ENCODE assay signal across 17 mouse cellular contexts in genomic region chr4:135513865-135514264, GRCm38 (mm10). TPM values are rescaled to one million over a fixed set of nuclear protein-coding genes. Genes with fewer than 3 reads are reported as not detected.
"Had no signal": no experiment of that assay in that cellular context is flagged by ENCODE, and none has a peak within 500 bp of the region (broad histone marks: within the 10 kb centered on the region; RNA-seq: fewer than 3 reads in every experiment).

No protein-coding gene starts in this region.

- H3K4me3 ChIP-seq: layer of hippocampus, adult 2 months; limb, embryonic 13.5 days; liver, embryonic 12.5 days; midbrain, embryonic 10.5 days; myocyte; neural tube, embryonic 12.5 days; stomach, embryonic 15.5 days had no signal

- DNase-seq: left cerebral cortex, postnatal 4 days; lung, embryonic 14.5 days; lung, postnatal 10 days; lung, postnatal 4 days; midbrain, embryonic 14.5 days; right cerebral cortex, postnatal 4 days; thymus, postnatal 4 days had no signal

- H3K9me3 ChIP-seq: limb, embryonic 13.5 days; liver, embryonic 12.5 days; midbrain, embryonic 10.5 days; neural tube, embryonic 12.5 days; stomach, embryonic 15.5 days had no signal

- ATAC-seq: hindbrain, postnatal 0 days; liver, embryonic 12.5 days had no signal

- H3K27ac ChIP-seq: hindbrain, postnatal 0 days; kidney, postnatal 0 days; layer of hippocampus, adult 2 months; limb, embryonic 13.5 days; liver, embryonic 12.5 days; midbrain, embryonic 10.5 days; neural tube, embryonic 12.5 days; stomach, embryonic 15.5 days had no signal

- H3K36me3 ChIP-seq: limb, embryonic 13.5 days; liver, embryonic 12.5 days; midbrain, embryonic 10.5 days; neural tube, embryonic 12.5 days; stomach, embryonic 15.5 days had no signal

- H3K4me1 ChIP-seq: liver, embryonic 12.5 days had no signal

- H3K27me3 ChIP-seq: limb, embryonic 13.5 days; stomach, embryonic 15.5 days had no signal

- H3K9ac ChIP-seq: limb, embryonic 13.5 days; liver, embryonic 12.5 days; lung, embryonic 14.5 days; neural tube, embryonic 12.5 days; stomach, embryonic 15.5 days had no signal

- H3K4me2 ChIP-seq: limb, embryonic 13.5 days; liver, embryonic 12.5 days; lung, embryonic 14.5 days; neural tube, embryonic 12.5 days; stomach, embryonic 15.5 days had no signal

RNA-seq across cellular contexts. Expression of gene Stpg1, which starts 19.3 kb away (rescaled TPM):
- polyA plus RNA-seq: limb, embryonic 13.5 days; liver, embryonic 12.5 days; liver, embryonic 16.5 days; myocyte had no signal
